Mouse (Mus musculus): Measurements from ENCODE around the gene Zbtb20. TPM values are rescaled to one million over a fixed set of nuclear protein-coding genes. Genes with fewer than 3 reads are reported as not detected.

Gene Zbtb20
- polyA plus RNA-seq, 1 experiment from 2014 or later, result 23.5 TPM

GRCm38 (mm10) chr16:43592801-43593200 is 717.1 kb downstream of the Zbtb20 start:
- ATAC-seq (ENCODE audit: insufficient read depth, low FRiP score), result no peak

GRCm38 (mm10) chr16:43597375-43598060 is 721.8 kb downstream of the Zbtb20 start:
- H3K9ac ChIP-seq (ENCODE audit: low read length), result no peak overlapping the region
- no peak overlapping the region for H3K4me3 ChIP-seq (replicated peaks; ENCODE audit: low read length)
- H3K27ac ChIP-seq (ENCODE audit: low read length), result no peak overlapping the region
- H3K27me3 ChIP-seq (ENCODE audit: control insufficient read depth, insufficient read depth, low read length), result no peaks in the 10 kb centered on the region
- no peak overlapping the region for H3K4me2 ChIP-seq (ENCODE audit: low read depth, low read length)
- H3K4me1 ChIP-seq (ENCODE audit: control insufficient read depth, insufficient read depth, low read length), result no peaks in the 10 kb centered on the region
- no peaks in the 10 kb centered on the region for H3K36me3 ChIP-seq (ENCODE audit: control insufficient read depth, insufficient read depth, low read length)
- WGBS, result 71% methylated on average over 7 of the region's 7 CpGs
- ATAC-seq (ENCODE audit: insufficient read depth, low FRiP score), result no peak
- H3K9me3 ChIP-seq (replicated peaks; ENCODE audit: control insufficient read depth, low read length), result no peaks in the 10 kb centered on the region

More at GRCm38 (mm10) chr16:43592801-43593200, 717.1 kb downstream of the Zbtb20 start:
- Histone ChIP-seq H3K36me3 (ENCODE audit: control insufficient read depth, insufficient read depth, low read length) (no peaks in the 10 kb centered on the region), H3K9ac (ENCODE audit: low read length) (no peak overlapping the region), H3K4me2 (ENCODE audit: low read depth, low read length) (no peak overlapping the region), H3K4me3 (replicated peaks; ENCODE audit: low read length) (no peak overlapping the region), H3K9me3 (replicated peaks; ENCODE audit: control insufficient read depth, low read length) (no peaks in the 10 kb centered on the region), H3K4me1 (ENCODE audit: control insufficient read depth, insufficient read depth, low read length) (0 out of 2 replicates have a peak, but pooled peaks cover 4% of the 10 kb centered on the region), H3K27ac (ENCODE audit: low read length) (no peak overlapping the region), H3K27me3 (ENCODE audit: control insufficient read depth, insufficient read depth, low read length) (no peaks in the 10 kb centered on the region)
- 0% methylated on average over 1 of the region's 1 CpGs for WGBS

DNA sequence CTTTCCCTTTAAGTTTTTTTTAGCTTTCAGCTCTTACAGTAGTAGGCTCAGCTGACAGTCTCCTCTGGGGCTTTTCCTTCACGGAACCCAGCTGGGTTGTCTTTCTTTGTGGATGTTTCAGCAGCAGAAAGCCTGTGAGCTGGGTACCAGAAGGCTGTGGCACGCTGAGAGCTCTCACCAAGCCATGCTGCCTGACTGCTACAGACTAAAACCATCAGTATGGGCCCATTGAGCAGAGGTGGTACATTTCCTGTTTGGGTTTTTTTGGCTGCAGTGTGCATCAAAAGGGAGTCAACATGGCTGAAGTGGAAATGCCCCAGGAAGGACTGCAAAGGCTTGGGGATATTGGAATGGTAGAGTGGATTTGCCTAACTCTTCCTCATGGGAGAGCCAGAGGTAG is 724.0 kb downstream of the Zbtb20 start:
- no peak overlapping the region for H3K27ac ChIP-seq (ENCODE audit: low read length)
- H3K4me2 ChIP-seq (ENCODE audit: low read depth, low read length), result no peak overlapping the region
- no peaks in the 10 kb centered on the region for H3K4me1 ChIP-seq (ENCODE audit: control insufficient read depth, insufficient read depth, low read length)
- no peak overlapping the region for H3K9ac ChIP-seq (ENCODE audit: low read length)
- H3K36me3 ChIP-seq (ENCODE audit: control insufficient read depth, insufficient read depth, low read length), result no peaks in the 10 kb centered on the region
- H3K9me3 ChIP-seq (replicated peaks; ENCODE audit: control insufficient read depth, low read length), result no peaks in the 10 kb centered on the region
- H3K27me3 ChIP-seq (ENCODE audit: control insufficient read depth, insufficient read depth, low read length), result no peaks in the 10 kb centered on the region
- ATAC-seq (ENCODE audit: insufficient read depth, low FRiP score), result no peak
- no peak overlapping the region for H3K4me3 ChIP-seq (replicated peaks; ENCODE audit: low read length)
- 76% methylated on average over 2 of the region's 2 CpGs for WGBS

DNA sequence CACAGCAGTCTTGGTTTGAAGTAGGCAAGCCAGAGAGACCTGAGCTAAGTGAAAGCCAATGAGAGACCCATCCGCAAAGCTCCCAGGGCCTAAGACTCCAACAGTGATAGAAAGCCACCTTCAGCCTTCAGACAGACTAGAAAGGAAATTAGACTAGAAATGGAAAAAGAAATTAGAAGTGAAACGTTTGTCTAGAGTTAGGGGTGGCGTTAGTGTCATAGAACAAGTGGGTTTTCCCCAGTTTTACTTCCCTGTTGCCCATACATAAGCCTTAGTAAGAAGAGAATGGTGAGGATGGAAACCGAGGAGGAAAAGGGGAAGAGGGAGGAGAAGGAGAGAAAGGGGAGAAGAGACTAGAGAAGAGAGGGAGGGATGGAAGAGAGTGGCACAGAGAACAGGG is 726.9 kb downstream of the Zbtb20 start:
- H3K9ac ChIP-seq (ENCODE audit: low read length), result no peak overlapping the region
- no peaks in the 10 kb centered on the region for H3K9me3 ChIP-seq (replicated peaks; ENCODE audit: control insufficient read depth, low read length)
- no peak overlapping the region for H3K4me2 ChIP-seq (ENCODE audit: low read depth, low read length)
- H3K4me1 ChIP-seq (ENCODE audit: control insufficient read depth, insufficient read depth, low read length), result no peaks in the 10 kb centered on the region
- no peak overlapping the region for H3K27ac ChIP-seq (ENCODE audit: low read length)
- 60% methylated on average over 4 of the region's 4 CpGs for whole genome bisulfite sequencing
- H3K36me3 ChIP-seq (ENCODE audit: control insufficient read depth, insufficient read depth, low read length), result no peaks in the 10 kb centered on the region
- ATAC-seq (ENCODE audit: insufficient read depth, low FRiP score), result no peak
- no peak overlapping the region for H3K4me3 ChIP-seq (replicated peaks; ENCODE audit: low read length)
- no peaks in the 10 kb centered on the region for H3K27me3 ChIP-seq (ENCODE audit: control insufficient read depth, insufficient read depth, low read length)

DNA sequence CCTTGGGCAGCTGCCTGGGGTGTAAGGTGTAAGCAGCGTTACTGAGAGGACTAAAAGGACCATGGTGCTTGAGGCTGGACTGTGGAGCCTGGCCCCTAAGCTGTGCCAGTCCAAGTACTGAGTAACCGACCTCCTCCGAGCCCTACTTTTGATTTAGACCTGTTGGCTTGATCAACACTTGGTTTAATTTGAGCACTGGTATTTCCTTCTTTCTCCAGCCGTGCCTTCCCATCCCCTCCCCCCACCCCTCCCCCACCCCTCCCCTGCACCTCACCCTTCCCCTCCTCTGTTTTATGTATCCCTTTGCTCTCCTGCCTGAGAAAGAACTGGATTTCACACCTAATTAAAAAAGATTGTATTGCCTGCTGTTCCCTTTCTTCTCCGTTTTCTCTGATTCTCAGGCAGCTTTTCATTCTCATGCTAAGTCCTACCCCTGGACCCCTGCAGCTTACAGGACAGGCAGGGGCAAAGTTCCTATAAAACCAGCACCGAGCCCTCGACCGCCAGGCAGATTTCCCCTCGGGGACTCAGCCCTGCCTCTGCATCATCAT is 728.0 kb downstream of the Zbtb20 start:
- no peaks in the 10 kb centered on the region for H3K27me3 ChIP-seq (ENCODE audit: control insufficient read depth, insufficient read depth, low read length)
- H3K36me3 ChIP-seq (ENCODE audit: control insufficient read depth, insufficient read depth, low read length), result no peaks in the 10 kb centered on the region
- no peak overlapping the region for H3K27ac ChIP-seq (ENCODE audit: low read length)
- 38% methylated on average over 9 of the region's 9 CpGs for WGBS
- no peaks in the 10 kb centered on the region for H3K9me3 ChIP-seq (replicated peaks; ENCODE audit: control insufficient read depth, low read length)
- no peaks in the 10 kb centered on the region for H3K4me1 ChIP-seq (ENCODE audit: control insufficient read depth, insufficient read depth, low read length)
- no peak overlapping the region for H3K4me3 ChIP-seq (replicated peaks; ENCODE audit: low read length)
- H3K9ac ChIP-seq (ENCODE audit: low read length), result no peak overlapping the region
- ATAC-seq (ENCODE audit: insufficient read depth, low FRiP score), result no peak
- no peak overlapping the region for H3K4me2 ChIP-seq (ENCODE audit: low read depth, low read length)

- H3K4me3 ChIP-seq (replicated peaks; ENCODE audit: low read length), result no peak overlapping the region
- no peak for ATAC-seq (ENCODE audit: insufficient read depth, low FRiP score)
- no peak overlapping the region for H3K4me2 ChIP-seq (ENCODE audit: low read depth, low read length)
- H3K27ac ChIP-seq (ENCODE audit: low read length), result no peak overlapping the region
- H3K4me1 ChIP-seq (ENCODE audit: control insufficient read depth, insufficient read depth, low read length), result no peaks in the 10 kb centered on the region
- H3K27me3 ChIP-seq (ENCODE audit: control insufficient read depth, insufficient read depth, low read length), result no peaks in the 10 kb centered on the region
- H3K9ac ChIP-seq (ENCODE audit: low read length), result no peak overlapping the region
- H3K9me3 ChIP-seq (replicated peaks; ENCODE audit: control insufficient read depth, low read length), result no peaks in the 10 kb centered on the region
- 43% methylated on average over 4 of the region's 4 CpGs for WGBS
- no peaks in the 10 kb centered on the region for H3K36me3 ChIP-seq (ENCODE audit: control insufficient read depth, insufficient read depth, low read length)
Observed at GRCm38 (mm10) chr16:43604399-43605013, 728.8 kb downstream of the Zbtb20 start.

GRCm38 (mm10) chr16:43607086-43607485 is 731.4 kb downstream of the Zbtb20 start:
- Histone ChIP-seq H3K36me3 (ENCODE audit: control insufficient read depth, insufficient read depth, low read length) (no peaks in the 10 kb centered on the region), H3K4me2 (ENCODE audit: low read depth, low read length) (no peak overlapping the region), H3K4me1 (ENCODE audit: control insufficient read depth, insufficient read depth, low read length) (no peaks in the 10 kb centered on the region), H3K27me3 (ENCODE audit: control insufficient read depth, insufficient read depth, low read length) (no peaks in the 10 kb centered on the region), H3K9me3 (replicated peaks; ENCODE audit: control insufficient read depth, low read length) (no peaks in the 10 kb centered on the region), H3K9ac (ENCODE audit: low read length) (no peak overlapping the region), H3K4me3 (replicated peaks; ENCODE audit: low read length) (no peak overlapping the region), H3K27ac (ENCODE audit: low read length) (no peak overlapping the region)
- no peak for ATAC-seq (ENCODE audit: insufficient read depth, low FRiP score)

GRCm38 (mm10) chr16:43608066-43608465 is 732.4 kb downstream of the Zbtb20 start:
- Histone ChIP-seq H3K36me3 (ENCODE audit: control insufficient read depth, insufficient read depth, low read length) (no peaks in the 10 kb centered on the region), H3K4me2 (ENCODE audit: low read depth, low read length) (no peak overlapping the region), H3K9ac (ENCODE audit: low read length) (no peak overlapping the region), H3K27me3 (ENCODE audit: control insufficient read depth, insufficient read depth, low read length) (no peaks in the 10 kb centered on the region), H3K9me3 (replicated peaks; ENCODE audit: control insufficient read depth, low read length) (no peaks in the 10 kb centered on the region), H3K4me1 (ENCODE audit: control insufficient read depth, insufficient read depth, low read length) (no peaks in the 10 kb centered on the region), H3K27ac (ENCODE audit: low read length) (no peak overlapping the region), H3K4me3 (replicated peaks; ENCODE audit: low read length) (no peak overlapping the region)
- ATAC-seq (ENCODE audit: insufficient read depth, low FRiP score), result no peak

DNA sequence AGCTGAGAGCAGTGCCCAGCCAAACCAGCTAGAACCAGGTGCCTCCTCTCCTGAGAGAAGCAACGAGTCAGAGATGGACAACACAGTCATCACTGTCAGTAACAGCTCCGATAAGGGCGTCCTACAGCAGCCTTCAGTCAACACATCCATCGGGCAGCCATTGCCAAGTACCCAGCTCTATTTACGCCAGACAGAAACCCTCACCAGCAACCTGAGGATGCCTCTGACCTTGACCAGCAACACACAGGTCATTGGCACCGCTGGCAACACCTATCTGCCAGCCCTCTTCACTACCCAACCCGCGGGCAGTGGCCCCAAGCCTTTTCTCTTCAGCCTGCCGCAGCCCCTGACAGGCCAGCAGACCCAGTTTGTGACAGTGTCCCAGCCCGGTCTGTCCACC is 734.7 kb downstream of the Zbtb20 start:
- 88% methylated on average over 10 of the region's 10 CpGs for WGBS
- H3K36me3 ChIP-seq (ENCODE audit: control insufficient read depth, insufficient read depth, low read length), result no peaks in the 10 kb centered on the region
- H3K27ac ChIP-seq (ENCODE audit: low read length), result no peak overlapping the region
- H3K27me3 ChIP-seq (ENCODE audit: control insufficient read depth, insufficient read depth, low read length), result no peaks in the 10 kb centered on the region
- H3K9me3 ChIP-seq (replicated peaks; ENCODE audit: control insufficient read depth, low read length), result no peaks in the 10 kb centered on the region
- no peak for ATAC-seq (ENCODE audit: insufficient read depth, low FRiP score)
- H3K4me1 ChIP-seq (ENCODE audit: control insufficient read depth, insufficient read depth, low read length), result no peaks in the 10 kb centered on the region
- no peak overlapping the region for H3K4me3 ChIP-seq (replicated peaks; ENCODE audit: low read length)
- no peak overlapping the region for H3K4me2 ChIP-seq (ENCODE audit: low read depth, low read length)
- H3K9ac ChIP-seq (ENCODE audit: low read length), result no peak overlapping the region

Measured in stomach, embryonic 16.5 days (tissue).